Mouse (Mus musculus) R1 (cell line): ENCODE data around the gene Hk1.

Experiments
- DNase-seq: peaks from one replicate; pipeline ENCODE4 v3.0.0-alpha.2; 2018; ENCODE audit warnings: low read depth, low spot score

Hk1 gene

DNA sequence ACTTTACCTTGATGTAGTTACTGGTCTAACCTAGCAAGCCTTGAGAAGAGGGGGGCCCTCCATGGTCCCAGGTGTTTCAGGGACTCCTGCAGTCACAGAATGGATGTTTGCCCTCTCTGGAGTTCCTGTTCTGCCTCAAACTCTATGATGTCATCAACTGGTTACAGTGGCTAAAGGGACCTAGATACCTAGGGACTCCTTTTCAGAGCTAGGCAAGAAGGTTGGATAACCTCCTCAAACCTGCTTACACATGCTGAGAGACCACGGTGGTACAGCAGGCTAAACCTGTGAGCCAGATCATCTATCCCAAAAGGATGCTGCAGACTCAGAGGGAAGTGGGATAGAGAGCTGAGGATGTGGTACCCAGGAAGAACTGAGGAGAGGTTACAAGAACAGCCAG is at the start of gene Hk1:
Gene Hk1, minus strand, starts transcription at position 101 of the 400 bp plus-strand sequence.
- DNase-seq: no peak

DNA sequence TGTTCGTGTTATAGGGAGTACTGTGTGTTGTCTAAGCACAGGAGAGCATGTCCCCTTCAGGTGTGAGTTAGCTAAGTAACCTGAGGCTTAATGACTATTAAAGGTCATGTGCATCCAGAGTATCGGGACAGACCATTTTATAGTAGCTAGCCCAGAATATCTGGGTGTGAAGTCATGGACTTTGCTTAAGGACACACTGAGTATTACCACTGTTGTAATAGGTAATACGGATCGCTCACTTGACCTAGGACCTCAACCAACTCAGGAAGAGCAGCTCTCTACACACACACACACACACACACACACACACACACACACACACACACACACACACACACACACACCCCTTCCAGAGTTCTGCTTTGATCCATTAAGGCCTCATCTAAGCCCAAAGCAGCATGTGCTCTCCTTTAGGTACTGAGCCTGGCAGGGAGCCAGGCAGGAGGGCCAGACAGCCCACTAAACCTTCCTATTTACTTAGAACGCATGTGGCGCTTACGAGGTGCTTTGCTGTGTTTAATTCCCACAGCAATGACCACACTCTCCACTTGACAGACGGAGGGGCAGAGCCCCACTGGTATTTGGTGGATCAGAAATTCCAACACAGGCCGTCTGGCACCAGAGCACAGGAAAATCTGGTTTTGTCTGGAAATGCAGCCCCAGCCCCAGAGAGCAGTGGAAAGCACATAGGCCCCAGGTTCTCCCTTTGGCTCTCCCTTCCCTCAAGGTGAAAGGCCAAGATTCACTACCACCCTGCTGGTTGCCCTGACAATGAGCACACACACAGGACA is 45.6 kb upstream of the Hk1 start:
- DNase-seq: no peak

DNA sequence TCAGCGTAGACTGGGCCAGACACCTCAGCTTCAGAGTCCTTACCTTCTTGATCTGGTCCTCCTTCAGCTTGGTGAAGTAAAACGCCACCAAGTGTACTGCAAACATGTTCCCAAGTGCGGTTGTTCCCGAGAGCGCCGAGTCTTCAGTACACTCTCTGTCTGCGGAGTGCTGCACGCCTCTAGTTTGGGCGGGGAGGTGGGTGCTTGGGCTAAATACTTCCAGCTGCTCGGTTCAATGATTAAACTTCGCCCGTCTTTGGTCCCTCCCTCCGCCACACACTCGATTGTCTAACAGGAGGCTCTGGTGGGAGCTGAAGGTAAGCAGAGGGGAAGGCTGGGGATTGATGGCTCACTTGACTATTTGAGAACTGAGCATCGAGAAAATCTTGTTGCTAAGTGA is 42.5 kb upstream of the Hk1 start, which contains the start of gene Hkdc1:
Gene Hkdc1, minus strand, starts transcription at position 237 of the 400 bp plus-strand sequence.
- DNase-seq: peak; percentile 22

DNA sequence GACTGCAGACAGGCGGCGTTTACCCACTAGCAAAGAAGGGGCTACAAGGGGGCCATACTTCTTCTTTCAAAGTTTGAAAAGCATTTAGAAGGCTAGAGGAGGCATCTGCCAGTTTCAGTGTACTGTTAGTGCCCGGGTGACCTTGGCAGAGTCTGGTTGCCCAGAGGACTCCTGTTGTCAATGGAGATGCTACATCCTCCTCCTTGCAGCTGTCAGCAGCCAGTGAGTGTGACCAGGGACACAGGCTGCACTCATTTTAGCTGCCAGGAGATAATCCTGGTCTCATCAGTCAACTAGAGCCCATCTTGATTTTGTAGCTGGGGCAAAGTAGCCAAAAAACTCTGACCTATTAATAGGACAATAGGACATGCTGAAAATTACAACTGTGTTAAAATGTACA is 41.4 kb upstream of the Hk1 start:
- no peak for DNase-seq

DNA sequence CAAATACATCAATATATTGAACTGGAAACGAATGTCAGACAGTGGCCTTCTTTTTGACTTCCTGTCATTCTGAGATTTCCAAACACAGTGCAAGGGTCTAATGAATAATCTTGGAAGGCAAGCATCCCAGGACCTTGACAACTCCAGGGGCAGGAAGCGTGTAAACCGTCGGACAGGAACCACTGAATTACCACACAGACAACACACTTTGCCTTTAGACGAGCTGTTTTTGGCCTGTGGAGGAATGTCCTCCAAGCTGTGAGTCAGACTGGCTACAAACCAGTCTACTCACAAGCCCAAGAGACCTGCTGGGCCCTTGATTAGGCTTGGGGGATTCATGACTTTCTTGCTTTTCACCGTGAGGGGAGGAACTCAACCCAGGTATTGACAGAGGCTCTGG is 40.7 kb upstream of the Hk1 start:
- no peak for DNase-seq

DNA sequence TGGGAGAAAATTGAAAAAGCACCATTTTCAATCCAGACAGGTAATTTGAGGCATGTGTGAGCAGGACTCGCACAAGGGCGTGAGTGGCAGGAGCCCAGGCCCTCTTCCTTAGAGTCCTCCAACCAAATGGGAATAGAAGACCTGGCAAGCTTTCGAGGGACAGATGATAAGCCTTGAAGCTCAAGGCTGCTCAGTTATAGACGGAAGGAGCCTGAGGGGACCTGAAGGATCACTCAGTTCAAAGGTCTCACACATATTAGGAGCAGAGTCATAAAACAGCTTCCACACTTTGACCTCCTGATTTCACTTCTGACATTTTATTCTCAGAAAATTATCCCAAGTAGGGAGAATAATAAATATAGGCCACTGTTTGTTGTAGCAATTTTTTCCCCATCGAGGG is 39.7 kb upstream of the Hk1 start:
- no peak for DNase-seq

DNA sequence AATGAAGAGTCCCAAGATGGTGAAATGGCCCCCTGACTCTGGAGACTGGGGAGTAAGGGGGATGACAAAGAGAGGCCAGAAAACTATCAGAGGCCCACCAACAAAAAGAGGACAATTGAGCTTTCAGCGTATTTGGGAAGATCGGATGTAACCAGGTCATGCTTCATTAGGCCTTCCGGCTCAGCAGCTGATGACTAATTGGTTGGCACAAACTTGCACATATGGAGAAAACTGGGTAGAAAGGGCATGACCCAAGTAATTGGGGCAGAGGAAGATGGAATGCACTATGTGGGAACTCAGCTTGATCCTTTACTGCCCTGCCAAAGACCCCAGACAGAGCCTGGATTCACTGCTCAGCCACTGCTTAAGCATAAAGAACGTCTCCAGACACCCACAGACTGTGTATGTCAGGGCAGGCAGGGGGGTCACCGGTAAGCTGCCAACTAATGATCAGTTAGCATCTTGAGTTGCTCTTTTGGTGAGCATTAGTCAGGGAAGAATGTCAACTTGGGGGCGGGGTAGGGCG is 39.2 kb upstream of the Hk1 start:
- no peak for DNase-seq

DNA sequence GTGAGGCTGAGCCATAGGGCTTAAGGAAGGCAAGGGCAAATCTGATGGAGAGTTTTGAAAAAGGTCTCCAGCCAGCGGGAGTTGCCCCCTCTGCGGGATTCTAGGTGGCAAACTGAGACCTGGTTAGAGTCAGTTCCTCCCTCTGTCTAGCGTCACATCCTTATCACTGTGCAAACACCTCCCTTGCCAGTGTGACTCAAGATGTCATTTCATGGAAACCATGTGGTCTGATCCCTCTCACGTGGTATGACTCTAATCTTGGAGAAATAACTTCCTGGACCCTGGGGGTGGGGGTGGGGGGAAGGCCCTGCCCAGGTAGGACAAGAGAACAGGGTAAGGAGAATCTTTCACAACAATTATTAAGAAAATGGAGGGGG is 33.9 kb upstream of the Hk1 start:
- no peak for DNase-seq

DNA sequence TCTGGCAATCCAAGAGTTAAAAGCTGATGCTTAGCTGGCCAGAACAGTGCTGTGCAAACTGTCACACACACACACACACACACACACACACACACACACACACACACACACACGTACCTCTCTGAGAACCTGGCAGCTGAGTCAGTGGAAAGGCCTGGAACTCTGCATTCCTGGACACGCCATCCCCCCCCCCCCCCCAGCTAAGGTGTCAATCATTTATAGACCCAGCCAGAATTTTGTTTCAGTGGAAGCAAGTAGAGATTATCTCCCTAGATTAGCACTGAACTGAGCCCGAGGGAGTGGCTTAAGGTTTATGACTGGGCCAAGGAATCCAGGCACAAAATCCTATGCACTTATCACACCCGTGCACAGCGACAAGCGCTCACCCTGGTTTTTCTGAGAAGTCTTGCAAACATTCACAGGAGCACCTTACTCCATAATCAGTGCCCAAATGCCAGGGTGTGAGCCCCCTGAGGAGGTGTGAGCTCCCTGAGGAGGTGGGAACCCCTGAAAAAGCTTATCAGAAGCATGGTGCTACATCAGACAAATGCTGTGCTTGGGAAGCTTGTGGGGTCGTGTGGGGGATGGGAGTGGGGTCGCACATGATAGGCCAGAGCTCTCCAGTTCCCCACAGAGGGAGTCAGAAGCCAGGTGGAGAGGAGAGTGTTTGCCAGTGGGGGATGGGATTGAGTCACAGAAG is 33.3 kb upstream of the Hk1 start:
- DNase-seq: no peak

DNA sequence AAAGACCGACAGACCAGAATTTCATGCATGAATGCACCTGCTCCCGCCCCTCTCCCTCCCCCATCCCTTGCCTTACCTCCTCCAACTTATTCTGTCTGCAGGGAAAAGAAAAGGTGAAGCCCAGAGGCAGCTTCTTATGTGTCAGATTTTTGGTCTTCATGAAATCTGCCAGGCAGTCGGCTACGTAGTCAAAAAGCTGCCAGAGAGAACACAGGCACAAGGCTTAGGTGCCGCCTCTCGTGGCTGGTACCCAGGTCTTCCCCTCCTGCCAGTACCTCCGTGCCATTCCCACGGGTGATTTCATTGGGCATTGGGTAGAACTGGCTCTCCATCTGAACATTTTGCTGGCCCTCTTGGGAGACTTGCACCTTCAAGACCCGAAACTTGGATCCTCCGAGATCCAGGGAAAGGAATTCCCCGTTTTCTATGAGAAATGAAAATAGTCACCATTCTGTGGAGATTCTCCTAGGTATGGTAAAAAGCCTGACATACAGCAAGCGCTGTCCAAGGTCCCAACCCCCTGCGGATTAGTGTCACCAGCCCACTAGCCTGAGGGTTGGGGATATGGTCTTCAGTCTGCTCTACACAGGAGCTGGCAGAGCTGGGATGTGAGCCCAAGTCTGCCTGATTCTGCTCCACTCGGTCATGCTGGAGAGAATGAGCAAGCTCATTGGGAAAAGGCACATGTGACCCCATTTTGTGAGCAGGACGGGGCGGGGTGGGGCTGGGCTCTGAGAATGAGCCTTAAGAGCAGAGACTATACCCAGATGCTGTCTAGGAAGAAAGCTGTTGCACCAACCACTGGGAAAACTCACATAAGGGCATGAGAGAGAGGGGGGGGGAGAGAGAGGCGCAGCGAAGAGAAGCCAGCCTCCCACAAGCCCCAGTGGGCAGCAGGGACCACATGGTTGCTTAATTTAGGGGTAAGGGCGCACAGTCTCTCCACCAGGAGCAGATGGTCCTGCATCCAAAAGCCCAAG is 32.0 kb upstream of the Hk1 start:
- DNase-seq: peak; percentile 17

DNA sequence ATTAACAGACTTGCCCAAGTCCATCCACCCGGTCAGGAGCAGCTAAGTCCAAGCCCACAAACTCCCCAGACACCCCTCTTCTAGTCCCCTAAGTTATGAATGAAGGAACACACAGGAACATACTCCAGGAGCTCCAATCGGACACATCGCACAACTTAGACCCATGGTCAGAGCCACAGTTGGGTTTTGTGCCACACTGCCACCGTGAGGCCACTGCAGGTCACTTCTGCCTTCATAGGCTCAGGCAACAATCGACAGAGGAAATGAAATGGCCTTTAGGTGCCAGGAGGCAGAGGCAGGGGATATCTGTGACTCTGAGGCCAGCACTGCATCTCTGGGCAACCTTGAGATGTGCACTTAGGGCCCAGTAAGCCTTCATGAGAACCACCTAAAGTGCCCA is 31.2 kb upstream of the Hk1 start:
- DNase-seq: peak; percentile 75

DNA sequence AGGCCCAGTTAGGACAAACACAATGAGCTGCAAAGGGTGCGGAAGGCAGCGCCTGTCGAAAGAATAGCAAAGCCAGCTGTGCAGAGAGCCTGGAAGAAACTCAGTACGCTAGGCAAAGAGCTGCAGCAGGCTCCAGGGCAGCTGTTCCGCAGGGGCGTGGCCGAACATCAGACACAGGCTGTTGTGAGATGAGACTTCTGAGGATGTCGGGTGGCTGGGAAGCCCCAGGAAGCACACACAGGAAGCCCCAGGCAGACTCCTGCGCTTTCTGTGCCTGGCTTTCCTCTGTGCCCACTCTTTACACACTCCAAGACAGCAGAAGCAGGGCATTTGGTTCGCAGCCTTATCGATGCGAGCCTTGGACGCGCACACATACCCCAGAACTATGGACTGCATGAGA is 25.2 kb upstream of the Hk1 start:
- peak; percentile 66 for DNase-seq

DNA sequence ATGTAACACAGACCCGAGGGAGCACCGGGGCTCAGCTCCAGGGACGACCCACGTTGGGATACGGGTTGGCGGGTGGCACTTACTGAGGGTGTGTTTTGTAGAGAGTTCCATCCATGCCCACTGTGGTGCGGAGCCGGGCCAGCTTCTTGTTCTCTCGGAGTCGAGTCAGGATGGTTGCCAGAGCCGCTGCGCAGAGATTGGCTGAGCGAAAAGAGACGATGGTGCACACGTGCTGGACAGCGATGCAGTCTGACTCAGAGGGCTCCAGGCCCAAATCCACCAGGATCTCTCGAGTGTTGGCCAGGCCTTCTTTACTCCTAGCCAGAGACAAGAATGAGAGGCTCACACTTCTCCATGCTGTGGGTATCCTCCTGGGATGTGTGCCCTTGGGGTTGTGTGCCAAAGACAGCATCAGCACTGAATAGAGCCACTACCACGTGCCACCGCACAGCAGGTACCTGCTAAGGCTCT is 22.0 kb upstream of the Hk1 start:
- DNase-seq: peak; percentile 43

DNA sequence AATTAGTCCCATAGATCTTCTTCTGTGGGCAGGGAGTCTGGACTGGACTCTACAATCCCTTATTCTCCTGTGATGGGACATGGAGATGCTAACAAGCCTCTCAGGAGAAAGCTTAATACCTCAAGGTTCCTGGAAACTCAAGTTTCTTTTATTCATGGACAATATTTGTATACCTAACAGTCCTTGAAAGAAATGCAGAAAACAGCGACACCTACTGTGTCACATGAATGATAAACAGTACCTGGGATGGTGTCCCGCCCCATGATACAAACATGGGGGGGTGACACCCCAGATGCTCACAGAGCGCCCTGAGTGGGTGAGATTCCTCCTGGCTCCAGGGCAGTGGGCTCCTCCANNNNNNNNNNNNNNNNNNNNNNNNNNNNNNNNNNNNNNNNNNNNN is 3.3 kb upstream of the Hk1 start:
- DNase-seq: no peak

DNA sequence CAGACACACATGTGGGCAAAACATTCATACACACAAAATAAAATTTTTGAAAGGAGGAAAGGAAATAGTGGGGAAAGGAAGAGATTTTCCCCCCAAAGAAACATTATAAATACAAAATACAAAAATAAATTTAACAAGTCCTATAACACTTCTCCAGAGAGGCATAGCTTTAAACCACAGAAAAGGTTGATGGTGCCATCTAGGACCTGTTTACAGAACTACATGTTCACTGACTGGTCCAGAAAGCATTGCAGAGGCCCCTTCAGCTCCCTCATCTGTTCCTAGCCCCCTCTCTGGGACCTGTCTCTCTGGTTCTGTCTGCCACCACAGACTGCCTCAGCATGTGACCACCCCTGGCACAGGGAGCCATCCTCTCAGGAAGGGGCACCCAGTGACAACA is 1.2 kb upstream of the Hk1 start:
- no peak for DNase-seq

DNA sequence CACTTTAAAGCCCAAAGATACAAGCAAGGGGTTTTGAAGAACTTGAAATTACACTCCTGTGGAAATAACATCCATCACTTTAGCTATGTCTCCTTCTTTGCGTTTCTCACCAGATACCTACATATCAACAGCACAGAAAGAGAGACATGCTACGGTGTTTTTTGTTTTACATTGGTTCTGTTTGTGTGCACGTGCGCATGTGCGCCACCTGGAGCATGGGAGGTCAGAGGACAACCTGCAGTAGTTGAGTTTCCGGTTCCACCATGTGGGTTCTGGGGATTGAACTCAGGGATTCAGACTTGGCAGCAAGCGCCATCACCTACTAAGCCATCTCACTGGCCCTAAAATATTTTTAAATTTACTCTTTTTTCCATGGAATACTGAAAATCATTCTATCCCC is 20.9 kb downstream of the Hk1 start:
- DNase-seq: peak; percentile 72

DNA sequence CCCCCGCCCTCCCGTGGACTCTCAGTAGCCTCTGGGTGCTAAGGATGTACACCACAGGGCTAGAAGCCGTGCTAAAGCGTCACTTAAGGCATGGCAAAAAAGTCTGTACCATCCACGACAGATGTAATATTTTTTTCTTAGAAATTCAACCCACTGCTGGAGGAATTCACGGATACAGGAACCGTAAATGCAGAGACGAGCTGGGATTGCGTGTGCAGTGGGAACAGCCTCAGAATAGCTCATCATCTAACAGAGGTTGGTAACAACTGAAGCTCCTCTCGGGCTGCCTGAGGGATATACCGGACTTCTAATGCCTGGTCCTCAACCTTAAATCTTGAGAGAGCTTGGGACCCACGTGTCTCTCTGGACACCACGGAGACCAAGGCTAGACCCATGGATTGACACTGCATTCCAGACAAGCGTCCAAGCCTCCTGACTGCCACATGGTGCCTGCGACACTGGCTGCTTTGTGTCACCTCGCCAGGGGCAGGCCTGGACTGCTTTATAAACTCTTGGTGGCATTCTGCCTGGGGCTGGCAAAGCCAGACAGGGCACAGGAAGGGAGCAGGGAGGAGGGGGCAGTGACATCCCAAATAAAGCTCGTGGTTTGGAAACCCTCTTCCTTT is 23.5 kb downstream of the Hk1 start:
- DNase-seq: no peak

DNA sequence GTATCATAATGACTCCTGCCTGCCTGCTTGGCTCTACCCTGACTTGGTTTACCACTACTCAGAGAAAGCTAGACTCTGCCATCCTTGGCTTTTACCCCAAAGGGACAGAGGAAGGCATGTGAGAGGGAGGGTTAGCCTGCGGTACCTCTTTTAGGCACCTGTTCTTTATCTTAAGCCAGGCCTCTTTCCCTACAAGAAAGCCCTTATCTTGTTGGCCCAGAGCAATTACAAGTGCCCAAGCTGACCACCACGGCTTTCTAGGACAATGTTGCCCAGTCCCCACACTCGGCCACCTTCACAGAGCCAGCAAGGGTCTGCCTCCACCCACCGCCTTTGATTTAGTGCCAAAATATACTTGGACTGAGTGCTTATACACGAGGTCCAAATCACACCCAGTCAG is 34.6 kb downstream of the Hk1 start:
- no peak for DNase-seq

DNA sequence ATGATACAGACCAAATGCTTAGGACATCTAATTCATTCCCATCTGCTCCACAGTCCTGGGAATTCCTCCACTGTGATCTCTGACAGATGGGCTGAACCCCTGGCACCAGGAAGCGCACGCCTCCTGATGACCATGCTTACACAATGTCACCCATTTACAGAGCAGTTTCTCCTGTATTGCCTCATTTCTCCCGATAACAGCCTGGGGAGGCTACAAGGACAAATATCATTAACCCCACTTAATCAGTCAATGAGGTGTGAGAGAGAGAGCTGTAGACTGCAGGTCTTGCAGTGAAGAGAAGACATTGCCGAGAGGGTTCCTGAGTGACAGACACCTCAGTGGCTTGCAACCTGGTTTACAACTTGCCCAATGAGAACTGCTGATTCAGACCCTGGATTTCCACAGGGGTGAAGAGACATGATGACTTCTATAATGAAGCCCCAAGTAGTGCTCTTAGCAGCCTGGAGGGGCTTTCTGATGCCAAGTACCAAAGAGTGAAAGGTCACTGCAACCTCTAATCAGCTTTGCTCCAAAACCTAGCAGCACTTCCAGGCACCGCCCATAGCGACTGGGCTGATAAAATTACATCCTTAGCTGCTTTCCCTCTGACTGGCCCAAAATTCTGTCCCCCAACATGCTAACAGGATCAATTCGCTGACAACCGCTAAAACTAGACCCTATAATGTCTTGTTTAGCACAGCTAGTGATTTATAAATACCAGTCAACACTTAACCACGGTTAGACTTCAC is 35.5 kb downstream of the Hk1 start:
- no peak for DNase-seq

DNA sequence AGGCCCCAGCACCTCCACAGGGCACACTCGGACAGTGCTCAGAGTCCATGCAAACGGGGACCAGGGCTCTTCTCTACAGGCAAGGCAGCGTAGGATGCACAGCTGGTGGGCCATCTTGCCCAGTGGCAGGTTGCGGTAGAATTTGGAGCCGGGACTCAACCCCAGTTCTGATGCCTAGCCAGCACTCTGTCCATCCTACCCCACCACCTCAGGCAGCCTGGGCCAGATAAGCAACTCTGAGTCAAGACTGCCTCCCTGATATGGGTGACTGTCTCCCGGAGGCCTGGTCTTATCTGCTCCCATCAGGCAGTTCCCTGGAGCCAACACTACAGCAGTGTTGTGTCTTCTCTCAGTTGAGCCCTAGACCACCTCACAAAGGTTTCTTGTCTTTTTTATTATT is 37.2 kb downstream of the Hk1 start:
- DNase-seq: no peak

DNA sequence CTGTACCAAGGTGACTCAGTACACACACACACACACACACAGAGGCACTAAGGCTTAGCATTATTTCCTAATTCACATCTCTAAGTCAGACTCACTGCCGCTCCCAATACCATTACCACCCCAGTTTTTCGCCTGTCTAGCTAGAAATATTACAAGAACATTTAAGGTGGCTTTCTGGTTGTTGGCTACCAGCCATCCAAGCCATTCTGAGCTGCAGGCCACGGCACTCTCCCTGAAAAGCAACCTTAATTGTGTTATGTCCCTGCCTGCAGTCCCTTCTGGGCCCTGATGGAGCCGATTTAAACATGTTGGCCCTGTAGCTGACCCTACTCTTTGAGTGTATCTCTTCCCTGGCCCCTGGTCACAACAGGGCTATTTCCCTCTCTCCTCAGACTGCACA is 37.8 kb downstream of the Hk1 start:
- DNase-seq: no peak
